In the genomic region with DNA sequence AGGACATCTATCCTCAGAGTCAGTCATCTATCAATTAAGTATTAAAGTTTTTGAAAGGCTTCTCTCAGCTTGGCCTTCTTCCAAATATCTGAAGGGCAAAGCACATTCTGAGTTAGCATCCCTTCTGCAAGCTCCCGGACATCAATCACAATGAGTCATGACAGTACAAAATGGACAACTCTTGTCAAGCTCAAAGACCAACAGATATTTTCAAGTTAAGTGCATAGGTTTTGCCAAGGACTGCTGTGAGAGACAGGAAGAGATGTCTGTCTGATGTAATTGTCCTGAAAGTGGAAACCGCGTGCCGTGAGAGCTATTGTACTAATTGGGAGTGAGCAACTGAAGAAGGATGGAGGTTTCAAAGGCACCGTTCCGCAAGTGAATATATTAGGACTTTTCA, we compare ENCODE assay signal across 21 mouse cellular contexts.
DNase-seq lines count a peak whose midpoint lies in the region; ATAC-seq and TF ChIP-seq lines count a peak whose summit lies in the region.
"Had no signal": no experiment of that assay in that cellular context is flagged by ENCODE, and none has a peak within 500 bp of the region (broad histone marks: within the 10 kb centered on the region; RNA-seq: fewer than 3 reads in every experiment).

No protein-coding gene starts in this region.

- no peaks in the 10 kb centered on the region for H3K36me3 ChIP-seq in midbrain, postnatal 0 days (ENCODE audit: insufficient read depth, low read length)
- H3K36me3 ChIP-seq in midbrain, embryonic 13.5 days: no peaks in the 10 kb centered on the region
- H3K36me3 ChIP-seq in kidney, adult 2 months (ENCODE audit: control insufficient read depth, insufficient read depth, low read length): no peaks in the 10 kb centered on the region
- H3K36me3 ChIP-seq: forebrain, embryonic 12.5 days; G1E; heart, embryonic 12.5 days; hindbrain, embryonic 12.5 days; intestine, embryonic 15.5 days had no signal

- WGBS in midbrain, postnatal 0 days: 74% methylated on average over 6 of the region's 6 CpGs
- WGBS in midbrain, embryonic 13.5 days: 73% methylated on average over 6 of the region's 6 CpGs
- 86% methylated on average over 6 of the region's 6 CpGs for WGBS in kidney, adult 2 months

- no peaks in the 10 kb centered on the region for H3K9me3 ChIP-seq in midbrain, postnatal 0 days (ENCODE audit: low read length)
- no peaks in the 10 kb centered on the region for H3K9me3 ChIP-seq in midbrain, embryonic 13.5 days
- H3K9me3 ChIP-seq: embryonic facial prominence, embryonic 13.5 days; forebrain, embryonic 12.5 days; G1E; heart, embryonic 12.5 days; hindbrain, embryonic 12.5 days; intestine, embryonic 15.5 days had no signal

- no peak for TF ChIP-seq CTCF in midbrain, postnatal 0 days (IDR thresholded peaks at IDR 0.05)
- TF ChIP-seq CTCF in brain, embryonic 14.5 days (IDR thresholded peaks at IDR 0.05; ENCODE audit: borderline replicate concordance, extremely low read depth, insufficient read depth, insufficient read length): no peak
- no peak for TF ChIP-seq CTCF in kidney, adult 2 months (conservative IDR thresholded peaks at IDR 0.05; ENCODE audit: insufficient read depth, insufficient read length, low read depth, low read length)

- no peak overlapping the region for H3K4me2 ChIP-seq in midbrain, postnatal 0 days (ENCODE audit: low read depth, low read length, poor library complexity, severe bottlenecking)
- H3K4me2 ChIP-seq in midbrain, embryonic 13.5 days (replicated peaks): no peak overlapping the region
- H3K4me2 ChIP-seq: embryonic facial prominence, embryonic 13.5 days; forebrain, embryonic 12.5 days; heart, embryonic 12.5 days; hindbrain, embryonic 12.5 days; intestine, embryonic 15.5 days had no signal

- H3K27me3 ChIP-seq in midbrain, postnatal 0 days (ENCODE audit: insufficient read depth, low read length): no peaks in the 10 kb centered on the region
- no peaks in the 10 kb centered on the region for H3K27me3 ChIP-seq in midbrain, embryonic 13.5 days
- H3K27me3 ChIP-seq in kidney, adult 2 months (replicated peaks; ENCODE audit: control insufficient read depth, insufficient read depth, low read length): no peaks in the 10 kb centered on the region; the same call in 1 of the 2 replicates
- H3K27me3 ChIP-seq: embryonic facial prominence, embryonic 13.5 days; forebrain, embryonic 12.5 days; heart, embryonic 12.5 days; hindbrain, embryonic 12.5 days; intestine, embryonic 15.5 days had no signal

- no peak overlapping the region for H3K9ac ChIP-seq in midbrain, postnatal 0 days (replicated peaks; ENCODE audit: low read length, poor library complexity, severe bottlenecking)
- H3K9ac ChIP-seq in midbrain, embryonic 13.5 days (replicated peaks): no peak overlapping the region
- H3K9ac ChIP-seq: embryonic facial prominence, embryonic 13.5 days; forebrain, embryonic 12.5 days; heart, embryonic 12.5 days; hindbrain, embryonic 12.5 days; intestine, embryonic 15.5 days had no signal

- H3K27ac ChIP-seq in midbrain, postnatal 0 days (ENCODE audit: low read depth, low read length): no peak overlapping the region; the same call in 1 of the 2 replicates
- no peak overlapping the region for H3K27ac ChIP-seq in midbrain, embryonic 13.5 days
- no peak overlapping the region for H3K27ac ChIP-seq in kidney, adult 2 months (ENCODE audit: insufficient read depth, low read depth, low read length)
- H3K27ac ChIP-seq: embryonic facial prominence, embryonic 13.5 days; forebrain, embryonic 12.5 days; hindbrain, embryonic 12.5 days; intestine, embryonic 15.5 days had no signal

- H3K4me1 ChIP-seq in midbrain, postnatal 0 days (ENCODE audit: insufficient read depth, low read length): no peaks in the 10 kb centered on the region
- H3K4me1 ChIP-seq in midbrain, embryonic 13.5 days (replicated peaks): no peaks in the 10 kb centered on the region
- no peaks in the 10 kb centered on the region for H3K4me1 ChIP-seq in kidney, adult 2 months (ENCODE audit: control insufficient read depth, insufficient read depth, low read length)
- H3K4me1 ChIP-seq: embryonic facial prominence, embryonic 13.5 days; forebrain, embryonic 12.5 days; heart, embryonic 12.5 days; hindbrain, embryonic 12.5 days; intestine, embryonic 15.5 days had no signal

- H3K4me3 ChIP-seq in midbrain, postnatal 0 days (ENCODE audit: low read depth, low read length): no peak overlapping the region
- H3K4me3 ChIP-seq in midbrain, embryonic 13.5 days (replicated peaks): no peak overlapping the region
- H3K4me3 ChIP-seq in kidney, adult 2 months (ENCODE audit: insufficient read depth, low read depth, low read length): no peak overlapping the region
- H3K4me3 ChIP-seq: embryonic facial prominence, embryonic 13.5 days; forebrain, embryonic 12.5 days; heart, embryonic 12.5 days; hindbrain, embryonic 12.5 days; intestine, embryonic 15.5 days had no signal

- no peak for TF ChIP-seq POLR2A in brain, embryonic 14.5 days (IDR thresholded peaks at IDR 0.05; ENCODE audit: borderline replicate concordance, extremely low read depth, insufficient read depth, insufficient read length, poor library complexity, severe bottlenecking)
- TF ChIP-seq POLR2A in kidney, adult 2 months (IDR thresholded peaks at IDR 0.05; ENCODE audit: low read depth, low read length): no peak

- DNase-seq in midbrain, postnatal 0 days (ENCODE audit: low spot score): peak; percentile 3
- peak; percentile 3 for DNase-seq in adrenal gland, postnatal 10 days
- DNase-seq in brain, embryonic 14.5 days (ENCODE audit: low read depth): peak; percentile 29
- DNase-seq in kidney, adult 2 months: no peak
- DNase-seq in spleen, adult 12 weeks (ENCODE audit: low spot score): no peak
- no peak for DNase-seq in heart, postnatal 4 days
- DNase-seq: B cell, adult 2 months; cerebellum, adult 18-20 months; cerebellum, adult 9-11 months; cerebellum, postnatal 36 days; gastrocnemius, postnatal 14 days; kidney, adult 18-20 months had no signal

- no peak for ATAC-seq in midbrain, postnatal 0 days (ENCODE audit: low FRiP score)
- no peak for ATAC-seq in midbrain, embryonic 13.5 days
- ATAC-seq: CD4-positive, CD25-positive, alpha-beta regulatory T cell, adult 4 months; forebrain, embryonic 16.5 days; intestine, embryonic 15.5 days had no signal

Comparison
In these comparisons a context has a peak if more than half of its experiments do, and no peak if none do; other contexts are left out.
1. DNase-seq: peak in midbrain, postnatal 0 days (single experiment), adrenal gland, postnatal 10 days (single experiment) and brain, embryonic 14.5 days (single experiment); none in kidney, adult 2 months (single experiment), spleen, adult 12 weeks (single experiment) and heart, postnatal 4 days (single experiment).